Mouse (Mus musculus) activated CD4-positive, CD25-positive, alpha-beta regulatory T cell (primary cell): ENCODE results near the gene Gm28710. TPM values are rescaled to one million over a fixed set of nuclear protein-coding genes. Genes with fewer than 3 reads are reported as not detected.

Experiments used
- polyA plus RNA-seq, 2 experiments: library from polyadenylated mRNA; unstranded; fragments of 100-300 nt; shearing (Covaris generic); gene quantifications; one replicate each; pipeline ENCODE4 v1.2.1; 2017

Gm28710 gene
- not detected for polyA plus RNA-seq

GRCm38 (mm10) chr5:16791243-16791860 is at the start of gene Gm28710:
Gm28710 (plus strand) TSS chr5:16791810.

Other genes with a start within 250 kb of the Gm28710 start
- gene Hgf, start 238.3 kb upstream of the Gm28710 start, polyA plus RNA-seq: under 1 TPM; 0.60 to 0.70 TPM